Mouse (Mus musculus) kidney, postnatal 36 days (tissue): Measurements from ENCODE around the gene Olfr1393.

Source experiments
- DNase-seq, 2 experiments: peaks; one replicate each; pipeline ENCODE4 v3.0.0; 2021 to 2022; ENCODE audit warnings: mixed read lengths in 2 of 2

The Olfr1393 gene

GRCm38 (mm10) chr11:49322442-49322841 lies 44.3 kb downstream of the Olfr1393 start, which contains the start of gene Olfr1391:
TSS of gene Olfr1391 (plus strand) at chr11:49322742.
- DNase-seq: no peak

- DNase-seq: no peak
These were observed 48.6 kb downstream of the Olfr1393 start for GRCm38 (mm10) chr11:49326726-49327125.

GRCm38 (mm10) chr11:49329686-49330085 lies 51.6 kb downstream of the Olfr1393 start:
- no peak for DNase-seq
